Mouse (Mus musculus): ENCODE data around the gene Dcaf4.

DNA sequence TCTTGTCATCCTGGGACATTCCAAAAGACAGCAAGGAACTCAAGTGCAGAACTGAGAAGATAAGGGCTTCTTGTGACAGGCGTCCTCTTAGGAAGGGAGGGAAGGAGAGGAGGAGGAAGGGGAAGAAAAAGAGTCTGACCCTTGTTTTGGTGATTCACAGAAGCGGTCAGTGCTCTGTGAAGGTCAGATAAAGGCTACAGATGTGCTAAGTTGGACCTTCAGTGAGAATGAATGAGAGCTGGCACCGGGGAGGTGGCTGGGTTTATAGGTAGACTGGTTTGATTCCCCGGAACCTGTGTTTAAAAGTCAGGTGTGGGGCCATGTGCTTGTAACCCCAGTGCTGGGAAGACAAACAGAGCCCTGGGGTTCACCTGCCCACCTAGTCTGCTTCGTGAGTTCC, 8.4 kb downstream of the Dcaf4 start:
- TF ChIP-seq POLR2A (IDR thresholded peaks at IDR 0.05; ENCODE audit: insufficient read length, low read depth) (no peak), POLR2AphosphoS2 (IDR thresholded peaks at IDR 0.05; ENCODE audit: insufficient read length, low read depth) (no peak), MAX (IDR thresholded peaks at IDR 0.05; ENCODE audit: low read depth) (no peak), MYOG (IDR thresholded peaks at IDR 0.05; ENCODE audit: control insufficient read depth in 1 of 3, insufficient read depth in 1 of 3, insufficient read length in 2 of 3, low read depth in 2 of 3) (no peak), REST (IDR thresholded peaks at IDR 0.05; ENCODE audit: insufficient read depth, insufficient read length) (no peak), MYOD1 (IDR thresholded peaks at IDR 0.05; ENCODE audit: control insufficient read depth in 1 of 3, insufficient read length in 2 of 3, low read depth in 2 of 3) (no peak)

All from myocyte (in vitro differentiated cells).